Mouse (Mus musculus): ENCODE measurements at regions not wholly inside any gene's neighbourhood (a gene's known extent, or its start where the extent isn't known, plus 50 kb on each side); places are given as distances from the start of the nearest gene placed in this dataset.

DNA sequence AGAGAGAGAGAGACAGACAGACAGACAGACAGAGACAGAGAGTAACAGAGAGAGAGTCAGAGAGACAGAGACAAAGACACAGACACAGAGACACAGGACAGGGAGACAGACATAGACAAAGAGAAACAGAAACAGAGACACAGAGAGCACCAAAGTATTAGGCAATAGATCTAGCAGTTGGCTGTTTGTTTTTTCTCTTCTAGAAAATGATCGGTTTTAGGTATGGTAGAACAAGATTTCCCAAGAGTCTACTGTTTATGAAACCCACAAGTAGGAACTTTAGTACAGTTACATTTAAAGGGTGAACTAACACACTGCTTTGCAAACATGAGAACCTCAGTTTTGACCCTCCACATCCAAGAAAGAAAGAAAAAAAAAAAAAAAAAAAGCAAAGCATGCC lies 3350.2 kb upstream of the Gm7489 start:
- TF ChIP-seq CTCF (IDR thresholded peaks at IDR 0.05; ENCODE audit: control insufficient read depth, insufficient read depth, low read length) (no peak), POLR2A (IDR thresholded peaks at IDR 0.05; ENCODE audit: borderline replicate concordance, control insufficient read depth, low read depth, low read length) (no peak)

All from bone marrow, adult 2 months (tissue).